Mouse (Mus musculus): ENCODE results near the gene Gmip. TPM values are rescaled to one million over a fixed set of nuclear protein-coding genes. Genes with fewer than 3 reads are reported as not detected.

Gmip gene
- polyA plus RNA-seq, 1 experiment: 58.3 TPM

GRCm38 (mm10) chr8:69837057-69837682 lies 28.7 kb downstream of the Gmip start:
- WGBS: 48% methylated on average over 8 of the region's 8 CpGs
- Histone ChIP-seq H3K36me3 (ENCODE audit: control insufficient read depth, insufficient read depth, low read length) (no peaks in the 10 kb centered on the region), H3K4me1 (ENCODE audit: control insufficient read depth, insufficient read depth, insufficient read length, low read length) (0 out of 2 replicates have a peak, but pooled peaks cover 3% of the 10 kb centered on the region)

GRCm38 (mm10) chr8:69847167-69848065 lies 38.9 kb downstream of the Gmip start:
- TF ChIP-seq CTCF (IDR thresholded peaks at IDR 0.05; ENCODE audit: extremely low read depth, insufficient read length, insufficient replicate concordance, low read depth, low read length) (no peak), POLR2A (IDR thresholded peaks at IDR 0.05; ENCODE audit: low read depth, low read length) (no peak)
- H3K27ac ChIP-seq (ENCODE audit: insufficient read depth, low read depth, low read length): no peak overlapping the region
- peaks cover 5% of the 10 kb centered on the region; the same call in 1 of the 2 replicates for H3K4me1 ChIP-seq (ENCODE audit: control insufficient read depth, insufficient read depth, insufficient read length, low read length)
- no peaks in the 10 kb centered on the region for H3K36me3 ChIP-seq (ENCODE audit: control insufficient read depth, insufficient read depth, low read length)
- no peak overlapping the region for H3K4me3 ChIP-seq (ENCODE audit: low read depth, low read length)
- 76% methylated on average over 3 of the region's 3 CpGs for WGBS
- H3K27me3 ChIP-seq (ENCODE audit: control insufficient read depth, insufficient read depth, low read length): no peaks in the 10 kb centered on the region

More at GRCm38 (mm10) chr8:69837057-69837682, 28.7 kb downstream of the Gmip start:
- Histone ChIP-seq H3K27me3 (ENCODE audit: control insufficient read depth, insufficient read depth, low read length) (no peaks in the 10 kb centered on the region), H3K27ac (ENCODE audit: insufficient read depth, low read depth, low read length) (no peak overlapping the region), H3K4me3 (ENCODE audit: low read depth, low read length) (no peak overlapping the region)
- TF ChIP-seq POLR2A (IDR thresholded peaks at IDR 0.05; ENCODE audit: low read depth, low read length): no peak
- TF ChIP-seq CTCF (IDR thresholded peaks at IDR 0.05; ENCODE audit: extremely low read depth, insufficient read length, insufficient replicate concordance, low read depth, low read length): no peak

GRCm38 (mm10) chr8:69848951-69849350 lies 40.5 kb downstream of the Gmip start:
- H3K4me1 ChIP-seq (ENCODE audit: control insufficient read depth, insufficient read depth, insufficient read length, low read length): peaks cover 5% of the 10 kb centered on the region; the same call in 1 of the 2 replicates
- no peak overlapping the region for H3K4me3 ChIP-seq (ENCODE audit: low read depth, low read length)
- no peaks in the 10 kb centered on the region for H3K27me3 ChIP-seq (ENCODE audit: control insufficient read depth, insufficient read depth, low read length)
- no peak for TF ChIP-seq POLR2A (IDR thresholded peaks at IDR 0.05; ENCODE audit: low read depth, low read length)
- TF ChIP-seq CTCF (IDR thresholded peaks at IDR 0.05; ENCODE audit: extremely low read depth, insufficient read length, insufficient replicate concordance, low read depth, low read length): no peak
- no peak overlapping the region for H3K27ac ChIP-seq (ENCODE audit: insufficient read depth, low read depth, low read length)
- no peaks in the 10 kb centered on the region for H3K36me3 ChIP-seq (ENCODE audit: control insufficient read depth, insufficient read depth, low read length)
- 28% methylated on average over 8 of the region's 8 CpGs for WGBS

GRCm38 (mm10) chr8:69849899-69850298 lies 41.4 kb downstream of the Gmip start:
- TF ChIP-seq CTCF (IDR thresholded peaks at IDR 0.05; ENCODE audit: extremely low read depth, insufficient read length, insufficient replicate concordance, low read depth, low read length): 0 out of 2 replicates have a peak, but pooled peaks have one; percentile 39
- TF ChIP-seq POLR2A (IDR thresholded peaks at IDR 0.05; ENCODE audit: low read depth, low read length): no peak
- 34% methylated on average over 3 of the region's 3 CpGs for WGBS
- peaks cover 5% of the 10 kb centered on the region; the same call in 1 of the 2 replicates for H3K4me1 ChIP-seq (ENCODE audit: control insufficient read depth, insufficient read depth, insufficient read length, low read length)
- H3K27me3 ChIP-seq (ENCODE audit: control insufficient read depth, insufficient read depth, low read length): no peaks in the 10 kb centered on the region
- H3K4me3 ChIP-seq (ENCODE audit: low read depth, low read length): no peak overlapping the region
- no peaks in the 10 kb centered on the region for H3K36me3 ChIP-seq (ENCODE audit: control insufficient read depth, insufficient read depth, low read length)
- H3K27ac ChIP-seq (ENCODE audit: insufficient read depth, low read depth, low read length): no peak overlapping the region

- H3K4me3 ChIP-seq (ENCODE audit: low read depth, low read length): no peak overlapping the region
- no peak overlapping the region for H3K27ac ChIP-seq (ENCODE audit: insufficient read depth, low read depth, low read length)
- TF ChIP-seq POLR2A (IDR thresholded peaks at IDR 0.05; ENCODE audit: low read depth, low read length) (no peak), CTCF (IDR thresholded peaks at IDR 0.05; ENCODE audit: extremely low read depth, insufficient read length, insufficient replicate concordance, low read depth, low read length) (no peak)
- no peaks in the 10 kb centered on the region for H3K36me3 ChIP-seq (ENCODE audit: control insufficient read depth, insufficient read depth, low read length)
- no peaks in the 10 kb centered on the region for H3K27me3 ChIP-seq (ENCODE audit: control insufficient read depth, insufficient read depth, low read length)
- WGBS: 76% methylated on average over 7 of the region's 7 CpGs
- H3K4me1 ChIP-seq (ENCODE audit: control insufficient read depth, insufficient read depth, insufficient read length, low read length): peaks cover 5% of the 10 kb centered on the region; the same call in 1 of the 2 replicates
Observed at GRCm38 (mm10) chr8:69850926-69851506, 42.5 kb downstream of the Gmip start.

GRCm38 (mm10) chr8:69853869-69854268 lies 45.4 kb downstream of the Gmip start:
- TF ChIP-seq CTCF (IDR thresholded peaks at IDR 0.05; ENCODE audit: extremely low read depth, insufficient read length, insufficient replicate concordance, low read depth, low read length) (no peak), POLR2A (IDR thresholded peaks at IDR 0.05; ENCODE audit: low read depth, low read length) (no peak)
- H3K27ac ChIP-seq (ENCODE audit: insufficient read depth, low read depth, low read length): no peak overlapping the region
- no peaks in the 10 kb centered on the region for H3K27me3 ChIP-seq (ENCODE audit: control insufficient read depth, insufficient read depth, low read length)
- peaks cover 5% of the 10 kb centered on the region; the same call in 1 of the 2 replicates for H3K4me1 ChIP-seq (ENCODE audit: control insufficient read depth, insufficient read depth, insufficient read length, low read length)
- no peak overlapping the region for H3K4me3 ChIP-seq (ENCODE audit: low read depth, low read length)
- H3K36me3 ChIP-seq (ENCODE audit: control insufficient read depth, insufficient read depth, low read length): no peaks in the 10 kb centered on the region
- 90% methylated on average over 10 of the region's 10 CpGs for WGBS
